Mouse (Mus musculus) retina, adult 2 months (tissue): ENCODE data around the gene Acyp1.
A peak's percentile ranks its signal among the peaks of the same experiment; 100 is the strongest.
"Not testable (repeated sequence)": the region's sequence is repeated elsewhere in the genome, so short reads cannot be mapped to it uniquely, and the experiment has no call there.

ENCODE experiments used
- DNase-seq: peaks from one replicate; pipeline ENCODE4 v3.0.0-alpha.2; 2012; ENCODE audit warnings: low read depth, low spot score

Gene Acyp1

DNA sequence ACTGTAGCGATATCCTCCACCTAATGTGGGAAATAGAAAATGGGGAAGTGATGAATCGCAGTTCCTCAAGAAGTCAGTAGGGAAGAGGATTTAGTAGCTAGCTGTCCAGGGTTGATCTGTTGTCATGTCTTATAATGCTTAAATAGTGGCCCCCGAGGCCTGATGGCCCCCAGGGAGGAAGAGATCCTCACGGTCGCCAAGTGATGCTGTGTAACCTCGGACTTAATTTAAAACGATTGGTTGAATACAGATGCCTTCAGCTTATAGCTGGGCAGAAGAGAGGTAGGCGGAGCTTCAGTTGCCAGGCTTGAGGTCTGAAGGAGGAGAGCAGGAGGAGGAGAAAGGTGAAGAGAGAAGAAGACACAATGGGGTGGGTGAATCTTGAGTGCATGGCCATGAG is 3.9 kb downstream of the Acyp1 start:
- DNase-seq: no peak

DNA sequence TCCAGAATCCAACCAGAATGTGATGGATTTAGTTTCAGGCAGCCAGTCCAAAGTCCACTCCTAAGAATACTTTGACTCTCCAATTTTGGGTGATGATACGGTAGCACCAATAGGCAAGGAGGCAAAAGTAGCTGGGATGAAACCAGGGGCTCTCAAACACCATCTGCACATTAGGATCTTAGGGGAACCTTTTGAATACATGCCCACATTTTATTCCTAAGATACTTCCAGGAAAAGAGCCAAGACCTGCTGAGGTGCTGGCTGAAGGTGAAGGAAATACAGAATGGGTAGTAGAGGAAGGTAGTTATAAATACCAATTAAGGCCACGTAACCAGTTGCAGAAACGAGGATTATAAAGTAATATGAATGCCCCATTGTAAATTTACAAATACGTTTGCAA is 6.5 kb downstream of the Acyp1 start:
- DNase-seq: not testable (repeated sequence)

DNA sequence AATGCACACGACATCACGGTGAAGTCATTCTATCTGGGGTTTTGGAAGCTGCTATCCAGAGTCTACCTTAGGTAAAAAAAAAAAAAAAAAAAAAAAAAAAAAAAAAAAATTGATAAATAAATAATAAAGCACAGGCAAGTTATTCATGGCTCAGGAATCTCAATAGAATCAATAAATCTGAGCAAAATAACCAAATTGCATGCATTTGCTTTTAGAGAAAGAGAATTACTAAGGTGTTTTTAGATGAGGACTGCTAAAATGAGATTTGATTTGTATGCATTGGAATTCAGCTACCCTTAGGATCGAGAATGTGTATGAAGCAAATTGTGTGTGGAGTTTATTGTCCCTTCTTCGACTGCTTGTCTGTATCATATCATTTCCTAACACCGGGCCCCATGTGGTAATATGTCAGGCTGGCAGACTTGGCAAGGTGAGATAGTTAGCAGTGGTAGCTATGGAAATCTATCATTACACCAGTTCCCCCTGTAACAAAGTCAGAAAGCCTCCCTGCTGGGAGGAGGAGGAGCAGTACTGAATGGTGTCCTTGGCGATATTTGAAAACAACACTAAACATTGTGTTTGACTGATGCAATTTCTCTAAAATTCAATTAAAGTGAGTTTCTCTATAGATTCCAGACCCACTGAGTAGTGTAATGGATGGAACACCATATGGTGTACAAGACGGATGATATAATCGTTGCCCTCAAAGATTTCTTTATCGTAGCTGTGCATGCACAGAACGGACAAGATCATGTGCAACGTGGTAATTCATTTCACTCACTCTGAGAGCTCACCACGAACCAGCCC is 7.2 kb downstream of the Acyp1 start:
- DNase-seq: no peak

DNA sequence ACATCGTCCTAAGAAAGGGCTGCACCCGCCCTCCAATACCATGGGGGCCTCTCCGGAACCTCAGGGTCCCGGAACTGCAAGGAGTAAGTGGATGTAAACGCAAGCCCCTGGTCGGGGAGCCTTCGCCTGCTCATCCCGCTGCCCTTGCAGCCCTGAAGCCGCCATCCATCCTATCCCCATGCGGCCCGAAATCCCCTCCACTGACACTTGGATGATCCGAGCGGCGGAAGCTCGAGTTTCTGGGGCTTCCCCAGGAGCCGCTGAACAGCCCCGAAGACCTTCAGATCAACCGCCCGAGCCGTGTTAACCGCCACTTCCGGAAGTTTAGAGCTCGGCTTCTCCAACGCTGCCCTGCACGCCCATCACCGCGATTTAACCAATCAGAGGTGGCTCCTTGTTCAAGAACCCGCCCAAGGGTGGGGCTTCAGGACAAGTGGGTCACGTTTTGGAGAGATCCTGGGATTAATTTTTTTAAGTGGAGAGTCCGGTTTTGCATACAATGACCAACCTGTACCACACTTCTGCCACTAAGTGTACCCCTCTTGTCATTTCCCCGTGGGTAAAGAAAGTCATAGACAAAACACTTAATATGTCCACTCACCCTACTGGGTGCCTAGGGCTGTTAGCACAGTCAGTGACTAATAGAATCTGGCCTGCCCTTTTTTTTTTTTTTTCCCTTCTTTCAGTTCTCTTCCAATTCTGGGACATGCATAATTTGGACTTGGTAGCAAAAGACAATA is 8.0 kb downstream of the Acyp1 start:
- peak; percentile 93 for DNase-seq

DNA sequence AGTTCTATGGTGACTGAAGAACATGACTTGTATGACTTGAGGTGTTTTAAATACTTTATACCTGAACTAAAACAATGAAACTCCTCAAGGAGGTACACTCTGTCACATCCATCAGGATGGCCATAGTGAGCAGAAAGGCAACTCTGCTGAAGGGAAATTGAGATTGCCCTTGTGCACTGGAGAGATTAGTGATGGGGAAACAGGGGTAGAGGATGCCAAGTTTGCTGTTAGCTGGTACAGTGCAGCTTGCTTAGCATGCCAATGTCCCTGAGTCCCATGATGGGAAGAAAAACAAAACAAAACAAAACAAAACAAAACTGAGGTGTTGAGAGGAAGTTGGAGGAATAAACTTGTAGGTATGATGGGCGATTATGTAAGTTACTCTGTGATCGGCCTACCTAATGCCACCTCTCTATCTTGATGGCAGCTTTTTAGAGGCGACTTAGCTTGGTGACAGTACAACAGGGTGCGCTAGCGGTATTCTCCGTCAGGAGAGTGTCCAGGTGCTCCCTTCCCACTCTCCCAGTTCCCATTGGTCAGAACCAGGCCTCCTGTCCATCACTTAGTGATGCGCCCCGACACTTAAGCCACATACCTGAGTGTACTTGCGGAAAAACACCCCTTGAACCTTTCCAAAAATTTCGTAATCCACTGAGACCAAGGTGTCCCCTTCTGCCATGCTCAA is 8.7 kb downstream of the Acyp1 start:
- DNase-seq: no peak

DNA sequence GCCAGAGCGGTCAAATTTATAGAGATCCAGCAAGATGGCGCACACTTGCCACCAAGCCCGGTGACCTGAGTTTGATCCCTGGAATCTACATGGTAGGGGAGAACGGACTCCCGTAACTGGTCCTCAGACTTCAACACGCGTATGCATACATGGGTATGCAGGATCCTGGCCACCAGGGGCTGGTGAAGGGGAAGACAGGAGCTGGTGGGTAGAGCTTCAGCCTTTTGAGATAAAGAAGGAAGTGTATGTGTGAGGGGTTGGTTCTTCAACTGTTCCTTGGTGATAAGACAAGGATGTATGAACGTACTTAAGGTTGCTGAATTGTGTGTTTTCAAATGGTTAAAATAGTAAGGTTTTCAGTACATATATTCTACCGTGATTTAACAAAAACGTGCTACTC is 9.3 kb downstream of the Acyp1 start:
- no peak for DNase-seq

DNA sequence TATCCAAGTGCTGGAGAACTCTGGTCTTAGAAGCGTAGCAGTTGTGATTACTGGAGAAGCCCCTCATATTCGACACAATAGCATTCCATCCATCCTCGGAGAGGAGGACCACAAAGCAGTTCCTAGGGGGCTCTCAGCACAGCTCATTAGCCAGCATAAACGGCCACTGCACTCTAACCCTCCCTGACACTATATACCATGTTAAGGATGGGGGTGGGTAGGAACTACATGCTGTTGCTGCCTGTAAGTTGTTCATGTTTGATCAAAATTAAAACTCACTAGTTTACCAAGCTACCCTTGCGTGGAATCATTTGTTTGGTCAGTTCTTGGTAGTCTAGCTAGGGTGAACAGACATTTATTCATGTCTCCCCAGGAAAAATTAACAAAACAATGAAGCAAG is 12.0 kb downstream of the Acyp1 start:
- no peak for DNase-seq

DNA sequence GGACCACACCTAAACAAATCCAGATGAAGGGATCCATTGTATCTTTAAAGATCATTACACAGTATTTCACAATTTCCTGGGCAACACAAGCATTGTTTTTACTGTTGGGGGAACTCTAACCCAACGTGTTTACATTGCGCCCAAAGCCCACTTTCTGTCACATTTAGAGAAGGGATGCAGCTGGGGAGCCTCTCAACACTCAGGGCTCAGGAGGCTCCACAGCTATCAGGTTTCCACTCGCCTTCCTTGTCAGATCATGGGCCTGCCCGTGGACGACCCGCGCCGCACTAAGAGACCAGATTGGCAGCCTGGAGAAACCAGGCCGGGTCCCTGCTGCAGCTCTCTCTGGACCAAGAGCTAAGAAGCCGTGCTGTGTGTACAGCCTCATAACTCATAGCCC is 14.7 kb downstream of the Acyp1 start:
- no peak for DNase-seq

DNA sequence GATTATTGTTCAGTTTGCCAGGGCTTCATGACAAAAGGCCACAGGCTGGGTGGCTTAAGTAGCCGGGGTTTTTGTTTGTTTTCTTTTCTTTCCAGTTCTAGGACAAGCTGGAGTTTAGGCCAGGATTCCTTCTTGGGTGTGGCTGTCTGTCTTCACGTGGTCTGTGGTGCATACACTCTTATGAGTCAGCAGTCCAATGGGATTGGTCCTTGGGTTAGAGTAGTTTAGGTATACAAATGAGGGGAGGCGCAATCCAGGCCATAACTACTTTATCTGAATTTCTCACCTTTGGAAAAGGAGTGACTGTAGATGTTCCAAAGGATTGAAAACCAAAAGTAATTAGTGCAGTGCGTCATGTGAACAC is 16.4 kb downstream of the Acyp1 start:
- no peak for DNase-seq

DNA sequence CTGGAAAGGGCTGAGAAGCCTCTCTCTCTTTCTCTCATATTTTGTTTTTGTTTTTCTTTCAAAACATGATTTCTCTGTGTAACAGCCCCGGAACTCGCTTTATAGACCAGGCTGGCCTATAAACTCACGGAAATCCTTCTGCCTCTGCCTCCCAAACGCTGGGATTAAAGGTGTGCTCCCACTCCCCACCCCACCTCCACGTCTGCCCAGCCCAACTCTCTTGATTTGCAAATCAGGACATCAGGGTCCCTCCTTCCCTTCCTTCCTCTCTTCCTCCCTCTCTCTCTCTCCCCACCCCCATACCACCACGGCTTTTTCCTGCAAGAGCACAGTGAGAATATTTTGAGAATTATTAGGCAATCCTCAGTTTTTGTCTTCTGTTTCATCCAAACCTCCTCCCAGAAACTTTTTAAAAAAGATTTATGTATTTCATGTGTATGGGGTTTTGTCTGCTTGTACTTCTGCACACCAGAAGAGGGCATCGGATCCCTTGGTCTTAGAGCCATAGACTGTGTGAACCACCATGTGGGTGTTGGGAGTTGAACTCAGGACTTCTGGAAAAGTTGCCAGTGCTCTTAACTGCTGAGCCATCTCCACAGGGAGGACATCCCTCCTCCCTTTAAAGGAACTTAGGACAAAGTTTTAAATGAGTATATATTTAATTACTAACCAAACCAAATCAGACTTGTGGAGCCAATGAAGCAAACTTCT is 17.0 kb downstream of the Acyp1 start:
- no peak for DNase-seq

DNA sequence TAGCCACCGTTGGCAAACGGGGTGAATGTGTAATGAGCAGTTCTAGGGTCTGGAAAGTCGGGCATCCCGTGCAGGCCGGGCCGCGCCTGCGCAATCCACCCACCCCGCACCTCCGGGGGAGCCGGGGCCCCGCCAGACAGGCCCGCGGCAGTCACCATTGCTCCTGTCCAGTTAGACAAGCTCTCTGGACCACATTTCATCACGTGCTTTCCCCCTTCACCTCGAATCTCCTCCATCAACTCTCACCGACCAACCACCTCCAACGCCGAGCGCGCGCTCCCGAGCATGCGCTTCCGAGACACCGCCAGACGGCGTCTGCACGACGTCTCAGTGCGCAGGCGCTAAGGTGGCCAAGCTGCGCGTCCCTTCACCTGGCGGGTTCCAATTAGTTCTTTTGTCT is 17.9 kb downstream of the Acyp1 start, which contains the start of gene Mlh3:
Mlh3 (minus strand) TSS at position 281 of the 400 bp plus-strand sequence.
- DNase-seq: peak; percentile 75

DNA sequence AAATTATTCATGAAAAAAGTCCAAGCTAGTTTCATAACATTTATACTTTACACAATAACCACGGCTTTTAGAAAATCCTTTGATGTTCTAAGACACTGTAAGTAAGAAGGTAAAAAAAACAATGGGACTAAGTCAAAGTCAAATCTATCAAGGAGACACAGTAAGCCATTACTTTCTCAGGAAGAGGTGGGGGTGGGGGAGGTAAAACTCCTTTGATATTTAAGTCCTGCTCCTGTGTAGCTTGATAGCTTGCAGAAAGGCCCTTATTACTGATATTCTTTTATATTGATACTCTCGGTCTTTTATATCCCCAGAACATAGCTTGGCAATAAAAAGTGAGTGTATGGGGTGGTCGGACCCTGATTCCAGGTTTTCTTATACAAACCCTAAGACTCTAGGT is 18.4 kb downstream of the Acyp1 start:
- DNase-seq: no peak

DNA sequence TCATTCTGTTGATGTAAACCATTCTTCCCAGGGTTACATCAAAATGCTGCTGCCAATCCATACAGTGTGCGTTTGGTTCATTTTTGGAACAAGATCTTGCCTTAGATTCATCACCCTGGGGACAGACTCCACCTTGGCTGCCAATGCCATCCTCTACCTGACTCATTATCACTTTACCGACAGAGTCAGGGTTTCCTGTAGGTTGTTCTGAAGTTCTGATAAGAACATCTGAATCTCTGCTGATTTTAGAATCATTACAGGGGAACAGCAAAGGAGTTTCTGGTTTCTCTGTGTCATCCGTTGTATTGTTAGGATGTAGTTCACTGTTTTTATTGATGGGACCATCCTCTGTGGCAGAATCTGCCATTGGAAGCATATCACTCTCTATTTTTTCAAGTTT is 22.0 kb downstream of the Acyp1 start:
- no peak for DNase-seq

DNA sequence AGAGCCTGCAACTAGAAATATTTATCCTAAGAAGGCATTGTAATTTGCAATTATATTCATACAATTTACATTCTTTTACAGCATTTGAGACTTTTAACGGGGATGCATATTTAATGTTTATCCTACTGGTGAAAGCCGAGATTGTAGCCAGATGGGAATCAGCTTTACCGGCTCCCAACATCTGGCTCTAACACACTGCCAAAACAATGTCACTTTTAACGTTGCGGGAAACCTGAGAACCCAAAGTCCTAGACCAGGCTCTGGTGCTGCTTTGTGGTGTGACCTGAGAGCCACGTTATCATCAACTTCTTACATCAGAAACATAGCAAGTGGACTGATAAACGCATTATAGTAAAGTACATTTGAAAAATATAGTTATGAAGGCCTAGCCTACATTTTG is 23.3 kb downstream of the Acyp1 start:
- DNase-seq: no peak

DNA sequence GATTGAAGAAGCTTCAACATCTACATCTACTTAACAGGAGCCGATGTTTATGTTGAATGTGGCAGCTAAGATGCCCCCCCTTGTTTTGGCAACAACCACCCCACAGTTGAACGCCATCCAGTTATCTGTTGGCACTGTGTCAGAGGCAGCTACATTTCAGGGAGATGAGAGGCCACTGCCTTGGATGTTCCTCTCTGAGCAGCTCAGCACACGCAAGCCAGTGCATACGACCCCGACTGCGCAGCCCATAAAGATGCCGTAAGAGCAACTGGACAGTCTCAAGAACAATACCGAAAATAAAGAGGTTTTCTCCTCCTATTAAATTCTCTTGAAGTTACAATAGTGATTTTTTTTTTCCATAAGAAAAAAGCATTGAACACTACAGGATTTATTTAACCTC is 23.7 kb downstream of the Acyp1 start:
- DNase-seq: no peak

DNA sequence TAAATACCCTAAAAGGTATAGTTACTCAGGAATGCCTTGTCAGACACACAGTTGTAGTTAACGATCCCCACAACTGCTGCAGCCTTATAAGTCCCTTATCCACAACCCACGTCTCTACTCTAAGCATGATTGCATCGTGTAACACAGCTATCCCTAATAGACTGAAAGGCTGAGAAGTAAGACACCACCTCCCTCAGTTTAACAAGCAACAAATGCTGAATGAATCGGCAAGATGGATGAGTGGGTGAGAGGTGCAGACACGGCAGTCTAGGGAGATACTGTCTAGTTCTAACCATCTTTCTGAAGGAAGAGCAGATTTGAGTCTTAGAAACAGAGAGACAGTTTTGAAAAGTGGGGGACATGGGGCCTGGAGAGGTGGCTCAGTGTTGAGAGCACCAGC is 25.0 kb downstream of the Acyp1 start:
- no peak for DNase-seq

DNA sequence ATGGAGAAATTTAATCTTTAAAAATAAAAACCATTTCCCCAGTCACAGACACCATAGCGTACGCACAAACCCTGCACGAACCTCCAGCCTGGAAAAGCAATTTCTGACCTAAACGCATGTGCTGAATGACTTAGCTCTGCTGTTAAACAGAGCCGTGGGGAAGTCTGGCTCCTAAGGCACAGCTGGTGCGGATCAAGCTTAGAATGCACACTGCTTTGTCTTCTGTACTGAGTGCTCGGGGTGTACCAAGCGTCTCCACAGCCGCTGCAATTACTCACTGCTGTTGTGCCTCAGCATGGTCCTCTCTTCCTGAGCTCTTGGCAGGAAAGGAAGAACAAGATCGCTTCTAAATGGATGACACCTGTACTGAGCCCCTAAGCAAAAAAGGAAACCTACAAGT is 25.7 kb downstream of the Acyp1 start:
- DNase-seq: no peak

DNA sequence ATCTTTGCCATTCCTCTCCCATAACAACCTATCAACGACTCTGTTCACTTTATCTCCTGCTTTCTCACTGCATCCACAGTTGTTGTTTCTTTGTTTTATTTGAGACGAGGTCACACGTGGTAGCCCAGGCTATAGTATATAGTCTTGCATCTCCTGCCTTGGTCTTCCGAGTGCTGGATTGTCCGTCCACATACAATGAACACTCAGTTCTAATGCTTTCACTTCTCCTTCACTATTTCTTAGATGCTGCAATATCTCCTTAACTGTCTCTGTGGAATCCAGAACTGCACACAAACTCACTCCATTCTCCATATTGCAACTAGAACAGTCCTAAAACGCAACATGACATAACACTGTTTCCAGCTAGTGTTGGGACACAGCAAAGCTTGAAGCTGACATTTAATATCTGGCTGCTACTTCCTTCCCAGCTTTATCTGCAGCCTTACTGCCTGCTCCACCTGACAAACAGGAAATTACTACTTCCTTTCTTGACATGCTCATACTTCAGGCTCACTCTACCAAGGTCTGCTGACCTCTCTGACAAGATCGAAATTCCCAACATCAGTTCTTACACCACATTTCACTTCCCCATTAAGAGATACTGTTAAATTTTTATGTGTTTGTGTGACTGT is 31.1 kb downstream of the Acyp1 start:
- DNase-seq: no peak

DNA sequence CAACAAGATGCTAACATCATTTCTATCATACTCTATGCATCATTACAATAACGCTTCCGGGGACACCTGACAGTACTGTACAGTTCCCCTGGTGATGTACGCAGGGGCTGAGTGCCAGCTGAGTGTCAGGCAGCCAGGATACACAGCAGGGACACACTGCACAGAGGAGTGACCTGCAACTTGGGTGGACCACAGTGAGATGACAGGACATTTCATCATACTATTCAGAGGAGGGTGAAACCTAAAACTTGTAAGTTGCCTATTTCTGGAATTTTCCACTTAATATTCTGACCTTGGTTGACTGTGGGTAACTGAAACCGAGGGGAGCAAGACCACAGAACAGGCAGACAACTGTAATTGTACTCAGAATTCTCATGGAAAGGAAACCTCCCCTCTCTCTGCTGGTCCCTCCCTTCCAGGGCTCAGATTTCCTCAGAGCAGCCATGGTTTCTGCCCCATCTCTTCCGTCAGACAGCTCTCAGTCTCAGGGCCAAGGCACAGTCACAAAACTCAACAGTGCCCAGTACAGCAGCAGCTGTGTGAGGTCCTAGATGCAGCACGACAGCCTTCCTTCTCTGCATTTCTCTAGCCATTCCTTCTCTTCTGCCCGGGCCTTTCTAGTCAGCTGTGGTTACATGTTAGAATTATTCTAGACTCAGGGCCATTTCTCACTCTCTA is 32.0 kb downstream of the Acyp1 start:
- no peak for DNase-seq

DNA sequence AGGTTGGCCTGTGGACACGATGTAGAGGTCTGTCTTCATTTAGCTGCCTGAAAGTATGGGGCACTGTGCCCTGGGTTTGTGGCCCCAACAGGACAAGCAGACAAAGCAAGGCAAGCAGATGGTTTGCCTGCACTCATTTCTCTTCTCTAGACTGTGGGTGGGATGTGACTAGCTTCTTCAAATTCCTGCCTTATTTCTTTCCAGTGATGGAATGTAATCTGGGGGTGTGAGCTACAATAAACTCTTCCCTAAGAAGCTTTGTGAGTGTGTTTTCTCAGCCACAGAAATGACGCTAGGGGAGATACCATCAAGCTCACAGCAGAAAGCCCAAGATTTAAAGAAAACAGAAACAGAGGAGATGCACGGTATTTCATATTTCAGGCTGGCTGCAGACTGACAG is 36.2 kb downstream of the Acyp1 start:
- DNase-seq: no peak

DNA sequence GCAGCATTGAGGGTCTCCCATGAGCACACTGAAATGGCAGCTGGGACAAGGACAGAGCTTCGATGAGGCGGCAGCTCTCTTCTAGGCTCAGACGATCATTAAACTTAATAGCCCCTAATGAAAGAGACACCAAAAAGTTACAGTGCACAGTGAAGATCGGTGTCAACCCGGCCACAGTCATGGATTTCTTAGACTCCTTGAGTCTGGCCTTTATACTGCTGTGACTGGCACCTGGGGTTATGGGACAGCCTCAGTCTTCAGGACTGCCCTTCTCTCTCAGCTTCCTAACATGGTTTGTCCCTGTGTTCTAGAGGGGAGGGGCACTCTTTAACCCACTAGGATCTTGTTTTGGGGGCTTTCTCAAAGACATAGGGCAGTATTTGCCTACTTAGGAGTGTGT is 50.7 kb downstream of the Acyp1 start:
- no peak for DNase-seq
